Mouse (Mus musculus): ENCODE measurements at regions not wholly inside any gene's neighbourhood (a gene's known extent, or its start where the extent isn't known, plus 50 kb on each side); places are given as distances from the start of the nearest gene placed in this dataset.
A peak's percentile ranks its signal among the peaks of the same experiment; 100 is the strongest.

DNA sequence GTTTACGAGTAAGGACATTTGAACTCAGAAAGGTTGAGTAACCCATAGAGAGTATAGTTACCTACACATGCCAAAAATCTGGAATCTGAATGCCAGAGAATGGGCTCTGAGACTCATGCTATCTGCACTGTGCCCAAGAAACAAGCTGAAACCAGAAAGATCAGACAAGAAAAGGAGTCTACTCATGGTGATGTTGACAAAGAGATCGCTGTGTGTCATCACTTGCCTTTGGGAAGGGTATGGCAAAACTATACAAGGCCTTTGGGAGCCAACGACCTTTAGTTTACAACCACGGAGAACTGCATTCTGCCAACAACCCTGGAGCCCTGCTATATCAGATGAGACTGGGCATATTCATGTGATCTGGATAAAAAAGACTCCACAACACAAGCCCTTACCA, 339.3 kb upstream of the Nfe2l3 start:
- no peak for DNase-seq (ENCODE audit: low spot score in 2 of 2)

- no peak for DNase-seq (ENCODE audit: low spot score in 2 of 2)
Measured at GRCm38 (mm10) chr6:51094304-51094703, 338.2 kb upstream of the Nfe2l3 start.

DNA sequence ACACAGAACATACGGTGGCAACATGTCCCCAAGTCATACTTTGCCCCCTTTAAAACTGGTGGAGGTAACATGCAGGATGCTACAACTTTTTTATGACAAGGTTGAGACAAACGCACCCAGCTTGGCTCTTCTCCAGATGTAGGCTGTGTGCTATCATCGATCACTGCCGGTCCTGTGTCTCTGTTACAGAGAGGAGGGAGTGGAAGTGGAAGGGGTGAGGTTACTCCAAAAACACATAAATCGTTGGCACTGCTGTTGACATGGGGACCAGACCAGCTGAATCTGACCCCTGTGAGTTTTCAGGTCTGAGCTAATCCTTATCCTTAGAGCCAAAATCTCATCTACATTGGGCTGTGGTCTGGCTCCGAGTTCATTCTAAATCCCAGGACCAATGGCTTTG, 335.0 kb upstream of the Nfe2l3 start:
- no peak for DNase-seq (ENCODE audit: low spot score in 2 of 2)

DNA sequence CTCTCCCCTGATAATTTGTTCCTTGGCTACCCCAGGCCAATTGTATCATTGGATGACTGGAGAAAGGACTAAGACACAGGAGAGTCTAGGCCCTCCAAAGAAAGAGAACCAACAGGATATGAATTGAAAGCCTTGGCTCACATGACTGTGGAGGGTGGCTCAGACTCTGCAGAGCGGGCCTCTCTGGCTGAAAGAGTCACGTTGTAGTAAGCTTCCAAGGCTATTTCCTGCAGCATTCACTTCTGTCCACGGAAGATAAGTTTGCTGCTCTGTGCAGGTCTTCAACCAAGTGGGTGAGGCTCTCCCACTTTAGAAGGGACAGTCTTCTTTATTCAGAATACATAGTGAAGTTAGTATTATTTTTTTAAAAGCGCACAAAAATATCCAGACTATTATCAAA, 332.1 kb upstream of the Nfe2l3 start:
- no peak for DNase-seq (ENCODE audit: low spot score in 2 of 2)

DNA sequence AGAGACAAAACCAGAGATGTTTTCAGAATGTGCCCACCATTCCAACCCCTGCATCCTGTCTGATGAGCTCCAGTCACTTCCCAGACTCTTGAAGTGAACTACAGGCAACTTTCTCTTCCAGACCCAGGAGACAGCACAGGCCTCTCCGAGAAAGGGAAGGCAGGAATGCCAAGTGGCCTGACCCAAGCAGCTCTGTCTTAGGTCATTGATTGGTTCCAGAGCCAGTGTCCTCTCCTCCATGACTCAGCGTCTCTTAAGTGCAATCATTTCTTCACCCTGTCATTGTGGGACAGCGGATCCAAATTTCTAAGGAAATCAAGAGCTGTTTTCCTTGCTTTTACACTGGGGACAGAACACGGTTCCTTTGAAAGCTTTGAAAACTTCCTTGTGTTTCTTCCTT, 329.2 kb upstream of the Nfe2l3 start:
- DNase-seq (ENCODE audit: low spot score in 2 of 2) = no peak

GRCm38 (mm10) chr6:51104336-51104735, 328.1 kb upstream of the Nfe2l3 start:
- DNase-seq (ENCODE audit: low spot score in 2 of 2) = no peak

DNA sequence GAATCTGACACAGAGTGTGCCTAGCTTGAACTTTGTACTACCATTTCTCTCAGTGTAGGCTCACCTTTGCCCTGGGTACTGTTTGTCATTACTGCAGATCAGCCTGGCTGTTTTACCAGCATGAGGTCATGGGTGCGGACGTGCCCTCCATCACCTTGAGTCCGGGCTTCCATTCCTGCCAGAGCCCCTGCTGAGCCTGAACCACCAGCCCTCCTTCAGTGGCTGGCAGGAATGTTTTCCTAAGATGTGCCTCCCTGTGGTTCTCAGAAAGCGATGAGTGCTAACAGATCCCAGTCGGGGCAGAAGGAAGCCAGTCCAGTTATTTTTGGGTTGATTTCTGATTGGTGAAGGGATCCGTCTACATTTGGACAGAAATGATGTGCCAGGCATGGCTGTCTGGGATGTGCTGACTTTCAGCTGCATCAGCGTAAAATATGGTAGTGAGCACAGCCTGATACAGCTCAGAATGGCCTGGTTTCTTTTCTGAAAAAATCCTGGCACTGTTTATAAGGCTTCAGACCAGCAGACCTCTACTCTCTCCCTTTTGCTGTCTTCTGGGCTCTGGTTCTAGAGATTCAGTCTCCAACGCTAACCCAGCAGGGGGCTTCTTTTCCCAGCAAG, 324.0 kb upstream of the Nfe2l3 start:
- no peak for DNase-seq (ENCODE audit: low spot score in 2 of 2)

GRCm38 (mm10) chr6:51110596-51110995, 321.9 kb upstream of the Nfe2l3 start:
- no peak for DNase-seq (ENCODE audit: low spot score in 2 of 2)

DNA sequence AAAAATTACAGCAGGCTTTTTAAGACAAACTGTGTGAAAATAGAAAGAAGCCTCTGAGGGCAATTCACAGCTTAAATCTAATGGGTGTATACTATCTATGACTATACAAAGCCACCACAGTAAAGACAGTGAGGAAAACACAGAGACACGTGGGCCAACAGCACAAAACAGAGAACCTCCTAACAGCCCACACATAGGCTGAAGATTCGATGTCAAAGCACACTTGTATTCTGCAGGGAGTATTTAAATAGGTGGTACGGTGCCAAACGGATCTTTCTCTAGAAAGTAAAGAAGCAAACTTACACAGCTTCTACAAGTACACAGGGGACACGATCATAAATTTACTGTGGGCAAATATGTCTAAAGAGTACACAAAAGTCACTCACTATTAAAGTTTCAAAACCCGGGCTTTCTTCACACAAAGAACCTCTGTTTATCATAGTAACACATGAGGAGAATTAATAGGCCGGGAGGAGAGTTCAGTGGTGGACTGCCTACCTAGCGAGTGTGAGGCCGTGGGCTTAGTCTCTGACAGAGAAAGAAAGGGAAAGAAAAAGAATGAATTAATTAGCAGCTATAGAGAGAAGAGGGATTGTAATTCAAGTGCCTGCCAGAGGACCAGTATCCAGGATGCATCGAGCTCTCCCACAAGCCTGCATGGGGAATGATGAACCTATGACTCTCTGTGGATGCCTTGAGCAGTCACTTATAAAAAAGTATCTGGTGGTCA, 317.7 kb upstream of the Nfe2l3 start:
- DNase-seq (ENCODE audit: low spot score in 2 of 2) = no peak

DNA sequence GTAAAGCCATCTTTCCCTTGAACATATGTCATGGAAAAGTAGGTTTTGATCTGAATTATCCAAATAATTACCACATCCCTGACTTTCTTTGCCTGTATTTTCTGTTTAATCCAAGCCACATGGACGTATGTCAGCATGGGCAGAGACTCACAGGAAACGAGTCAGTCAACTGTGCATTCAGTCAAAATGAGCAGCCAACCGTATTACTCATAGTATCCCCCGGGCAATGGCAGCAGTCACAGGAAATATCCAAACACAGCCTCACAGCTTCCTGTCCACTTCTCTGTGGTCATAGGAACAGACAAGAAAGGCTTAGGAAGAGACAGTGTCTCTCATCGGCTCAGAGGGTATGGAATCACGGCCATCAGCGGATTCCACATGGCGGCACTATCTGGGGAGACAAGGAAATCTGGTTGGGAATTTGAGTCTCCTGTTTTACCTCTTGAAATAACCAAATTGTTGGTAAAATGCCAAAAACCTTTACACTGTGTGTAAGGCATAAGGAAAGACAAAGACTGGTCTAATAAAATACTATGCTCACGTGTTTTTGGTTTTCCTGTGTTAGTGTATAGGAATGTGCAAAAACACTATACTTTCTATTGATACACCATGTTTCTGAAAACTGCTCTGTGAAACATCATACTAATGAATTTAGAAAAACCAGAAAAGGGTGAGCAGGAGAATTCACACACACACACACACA, 313.5 kb upstream of the Nfe2l3 start:
- DNase-seq (ENCODE audit: low spot score in 2 of 2) = no peak

GRCm38 (mm10) chr6:51119691-51120302, 312.7 kb upstream of the Nfe2l3 start:
- no peak for DNase-seq (ENCODE audit: low spot score in 2 of 2)

DNA sequence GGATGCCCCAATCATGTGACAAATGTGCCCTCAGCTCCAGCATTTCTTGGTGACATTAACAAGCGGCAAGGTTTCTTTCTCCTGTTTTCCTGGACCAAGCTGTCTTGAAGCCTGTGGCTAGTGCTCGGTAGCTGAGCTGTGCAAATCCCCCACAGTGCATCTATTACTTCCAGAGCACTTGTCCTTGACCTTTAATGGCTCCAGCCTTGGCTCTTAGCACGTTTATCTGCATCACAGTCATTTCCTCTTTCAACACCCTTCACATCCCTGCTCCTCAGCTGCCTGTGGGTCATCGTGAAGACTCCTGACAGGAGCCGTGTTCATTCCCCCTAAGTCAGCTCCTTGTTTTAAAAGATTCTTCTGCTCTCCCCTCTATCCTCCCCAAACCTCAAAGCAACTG, 309.5 kb upstream of the Nfe2l3 start:
- DNase-seq (ENCODE audit: low spot score in 2 of 2) = no peak

DNA sequence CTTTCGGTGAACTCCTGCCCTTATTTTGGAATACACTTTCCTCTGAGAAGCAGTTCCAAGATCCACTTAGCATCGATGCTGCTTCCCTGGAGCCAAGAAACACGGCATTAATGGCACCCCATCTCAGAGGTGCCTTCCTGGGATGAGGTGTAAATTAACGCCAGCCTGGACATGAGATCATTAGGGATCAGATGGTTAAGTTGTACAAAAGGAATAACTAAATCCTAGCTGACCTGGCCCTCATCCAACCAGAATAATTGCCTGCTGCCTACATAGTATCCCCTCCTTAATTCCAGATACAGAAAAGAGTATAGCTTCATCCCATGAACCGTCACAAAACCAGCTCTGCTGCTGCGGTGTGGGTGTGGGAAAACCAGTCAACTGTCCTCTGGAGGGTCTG, 304.6 kb upstream of the Nfe2l3 start:
- DNase-seq (ENCODE audit: low spot score in 2 of 2) = no peak

GRCm38 (mm10) chr6:51129096-51129495, 303.4 kb upstream of the Nfe2l3 start:
- no peak for DNase-seq (ENCODE audit: low spot score in 2 of 2)

- DNase-seq (ENCODE audit: low spot score in 2 of 2) = no peak
Measured at GRCm38 (mm10) chr6:51129591-51129990, 302.9 kb upstream of the Nfe2l3 start.

DNA sequence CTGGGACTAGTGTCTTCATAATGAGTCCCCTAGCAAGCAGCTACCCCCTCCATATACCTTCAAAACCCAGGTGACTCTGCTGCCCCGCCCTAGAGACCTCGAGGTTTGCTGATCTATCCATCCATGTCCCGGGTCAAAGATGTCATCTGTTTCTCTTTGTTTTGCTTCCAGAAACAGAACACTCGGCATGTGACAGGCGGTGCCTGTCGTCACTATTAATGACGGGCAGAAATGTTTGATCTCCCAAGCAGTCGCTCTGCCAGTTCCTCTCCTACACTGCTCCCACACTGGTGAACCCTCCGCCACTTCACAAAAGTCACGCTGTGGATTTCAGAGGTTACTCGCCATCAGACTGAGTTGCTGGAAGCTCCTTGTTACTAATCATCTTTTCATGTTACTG, 287.7 kb upstream of the Nfe2l3 start:
- DNase-seq (ENCODE audit: low spot score in 2 of 2) = no peak

DNA sequence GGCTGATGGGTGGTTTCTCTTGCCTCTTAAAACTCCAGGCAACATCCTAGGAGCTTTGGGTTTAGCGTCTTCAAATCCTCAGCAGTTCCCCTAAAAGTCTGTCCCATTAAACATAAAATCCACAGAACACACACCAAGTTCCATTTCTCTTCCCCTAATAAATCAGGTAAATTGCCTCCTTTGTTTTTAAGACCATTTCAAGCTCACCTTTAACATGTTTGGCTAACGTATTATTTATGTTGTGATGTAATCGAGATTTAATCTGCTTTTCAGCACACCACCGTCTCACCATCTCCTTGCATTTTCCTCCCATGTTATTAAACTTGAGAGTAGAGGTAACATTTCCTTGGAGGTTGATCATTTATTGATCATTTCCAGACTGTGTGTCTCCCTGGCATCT, 286.6 kb upstream of the Nfe2l3 start:
- no peak for DNase-seq (ENCODE audit: low spot score in 2 of 2)

DNA sequence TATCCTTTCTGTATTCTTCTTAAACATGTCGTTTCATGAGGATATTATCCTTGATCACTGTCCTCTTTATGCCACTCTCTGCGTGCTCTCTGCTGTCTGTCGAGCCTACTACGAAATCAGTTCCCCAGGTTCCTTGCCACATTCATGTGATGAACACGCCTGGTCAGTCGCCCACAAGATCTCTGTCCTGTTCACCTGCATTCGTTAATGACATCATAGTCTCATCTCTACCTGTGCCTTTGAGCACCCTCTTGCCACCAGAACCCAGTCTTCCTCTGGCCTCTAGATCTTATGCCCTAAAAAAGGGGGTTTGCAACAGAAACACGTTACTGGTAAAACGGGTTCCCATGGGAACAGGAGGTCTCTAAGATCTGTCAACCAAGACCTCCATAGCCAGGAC, 283.6 kb upstream of the Nfe2l3 start:
- DNase-seq (ENCODE audit: low spot score in 2 of 2) = no peak

- no peak for DNase-seq (ENCODE audit: low spot score in 2 of 2)
Measured at GRCm38 (mm10) chr6:51150066-51150465, 282.4 kb upstream of the Nfe2l3 start.

GRCm38 (mm10) chr6:51150486-51150885, 282.0 kb upstream of the Nfe2l3 start:
- no peak for DNase-seq (ENCODE audit: low spot score in 2 of 2)

DNA sequence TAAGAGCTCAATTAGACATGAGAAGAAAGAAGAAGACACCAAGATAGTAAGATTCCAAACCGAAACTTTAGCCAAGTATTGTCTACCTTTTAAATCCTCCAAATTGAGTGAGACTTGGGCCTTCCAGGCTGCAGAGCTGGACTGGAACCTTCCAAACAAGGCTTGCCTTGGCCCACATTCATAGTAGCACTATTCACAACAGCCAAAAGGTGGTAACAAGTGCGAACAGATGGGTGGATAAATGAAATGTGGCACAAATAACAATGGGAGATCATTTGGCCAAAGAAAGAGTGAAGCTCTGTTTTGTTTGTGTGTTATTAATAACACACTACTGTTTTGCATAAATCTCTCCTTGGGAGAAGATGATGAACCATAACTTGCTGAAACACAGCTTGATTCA, 281.6 kb upstream of the Nfe2l3 start:
- peak in 1 of 2 experiments; percentile 24 for DNase-seq (ENCODE audit: low spot score in 2 of 2)

DNA sequence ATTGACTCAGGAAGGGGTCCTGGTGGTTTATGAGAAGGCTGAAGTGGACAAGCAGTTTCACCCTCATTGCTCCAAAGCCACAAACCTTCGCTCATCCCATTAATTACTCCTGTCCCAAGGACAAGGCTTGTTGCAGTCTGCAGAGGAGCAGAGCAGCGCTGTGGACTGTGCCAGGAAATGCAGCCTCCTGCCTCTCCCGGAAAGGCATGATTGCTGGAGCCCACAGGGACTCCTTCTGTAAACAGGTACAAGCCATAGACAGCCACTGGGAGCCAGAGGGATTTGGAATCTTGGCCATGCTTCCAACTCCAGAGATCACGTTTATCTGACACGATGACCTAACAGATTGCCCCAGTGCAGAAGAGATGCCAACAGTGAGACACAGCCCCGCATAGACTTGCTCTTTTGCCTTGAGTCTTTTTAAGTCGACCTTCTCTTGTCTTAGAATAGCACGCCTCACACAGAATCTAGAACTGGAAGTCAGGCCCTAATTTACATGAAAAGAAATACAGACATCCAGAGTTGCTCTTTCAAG, 275.6 kb upstream of the Nfe2l3 start:
- DNase-seq (ENCODE audit: low spot score in 2 of 2) = no peak

Measured in layer of hippocampus, postnatal 14 days (tissue).